ENCODE assay signal across 8 mouse cellular contexts in the genomic region with DNA sequence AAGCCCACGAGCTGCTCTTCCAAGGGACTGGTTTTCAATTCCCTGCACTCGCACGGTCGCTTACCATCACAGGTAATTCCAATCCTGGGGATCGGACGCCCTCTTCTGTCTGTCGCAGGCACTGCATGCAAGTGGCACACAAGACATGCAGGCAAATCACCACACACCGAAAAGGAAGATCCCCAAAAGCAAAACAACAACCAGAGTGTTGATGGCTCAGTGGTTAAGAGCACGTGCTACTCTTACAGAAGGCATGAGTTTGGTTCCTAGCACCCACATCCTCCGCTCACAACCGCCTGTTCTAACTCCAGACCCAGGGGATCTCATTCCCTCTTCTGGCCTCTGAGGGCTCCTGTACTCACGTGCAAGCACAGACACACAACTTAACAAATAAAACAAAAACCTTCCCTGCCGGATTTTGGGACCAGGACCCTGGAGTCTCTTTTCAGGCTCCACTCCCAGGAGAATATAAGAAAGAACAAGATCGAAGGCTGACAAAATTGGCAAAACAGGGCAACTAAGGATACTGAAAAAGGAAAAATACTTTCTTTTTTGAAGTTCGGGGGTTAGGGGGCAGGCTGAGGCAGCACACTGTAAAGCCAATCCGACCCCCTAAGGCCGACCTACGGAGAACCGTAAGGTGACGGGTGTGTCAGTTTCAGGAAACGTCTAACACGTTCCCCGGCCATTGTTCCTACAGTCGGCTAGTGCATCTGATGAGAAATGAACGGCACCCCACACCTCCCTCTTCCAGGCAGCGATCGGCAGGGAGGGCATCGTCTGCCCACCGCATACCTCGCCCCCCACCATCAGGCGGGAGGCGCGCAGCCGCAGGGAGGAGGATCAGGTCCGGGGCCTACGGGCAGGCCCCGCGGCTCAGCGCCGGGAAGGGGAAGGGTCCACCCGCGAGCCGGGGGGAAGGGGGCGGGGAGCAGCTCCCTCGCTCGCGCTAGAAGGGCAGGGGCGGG. TPM values are rescaled to one million over a fixed set of nuclear protein-coding genes. Genes with fewer than 3 reads are reported as not detected.
DNase-seq lines count a peak whose midpoint lies in the region; ATAC-seq and TF ChIP-seq lines count a peak whose summit lies in the region.

No protein-coding gene starts in this region.

- no peak for TF ChIP-seq POLR2A in bone marrow, adult 2 months (IDR thresholded peaks at IDR 0.05; ENCODE audit: borderline replicate concordance, control insufficient read depth, low read depth, low read length)

- peak overlapping the region; percentile 80 for H3K4me2 ChIP-seq in embryonic facial prominence, embryonic 13.5 days
- peak overlapping the region; percentile 86 for H3K4me2 ChIP-seq in heart, embryonic 12.5 days
- H3K4me2 ChIP-seq in kidney, embryonic 15.5 days: peak overlapping the region; percentile 81
- H3K4me2 ChIP-seq in liver, postnatal 0 days (ENCODE audit: low read depth, low read length): peak overlapping the region; percentile 97
- H3K4me2 ChIP-seq in neural tube, embryonic 13.5 days: peak overlapping the region; percentile 97

- ATAC-seq in embryonic facial prominence, embryonic 13.5 days (ENCODE audit: insufficient number of reproducible peaks, insufficient read depth, low FRiP score, low TSS enrichment, low read depth): peak; percentile 20; the same call in 1 of the 2 replicates
- ATAC-seq in heart, embryonic 12.5 days (ENCODE audit: insufficient number of reproducible peaks, low FRiP score): peak; percentile 75
- peak; percentile 78 for ATAC-seq in kidney, embryonic 15.5 days (replicated peaks; ENCODE audit: low FRiP score)
- peak; percentile 28 for ATAC-seq in liver, postnatal 0 days
- peak; percentile 83 for ATAC-seq in neural tube, embryonic 13.5 days (ENCODE audit: low read depth)

- H3K4me3 ChIP-seq in bone marrow, adult 2 months (replicated peaks; ENCODE audit: control insufficient read depth, low read depth, low read length): peak overlapping the region; percentile 96
- peak overlapping the region; percentile 95 for H3K4me3 ChIP-seq in embryonic facial prominence, embryonic 13.5 days
- peak overlapping the region; percentile 92 for H3K4me3 ChIP-seq in heart, embryonic 12.5 days
- peak overlapping the region; percentile 79 for H3K4me3 ChIP-seq in kidney, embryonic 15.5 days (replicated peaks)
- peak overlapping the region; percentile 84 for H3K4me3 ChIP-seq in liver, postnatal 0 days (ENCODE audit: low read depth, low read length)
- H3K4me3 ChIP-seq in neural tube, embryonic 13.5 days: peak overlapping the region; percentile 96

- H3K36me3 ChIP-seq in embryonic facial prominence, embryonic 13.5 days: peaks cover 30% of the 10 kb centered on the region
- H3K36me3 ChIP-seq in heart, embryonic 12.5 days: peaks cover 38% of the 10 kb centered on the region
- peaks cover 48% of the 10 kb centered on the region for H3K36me3 ChIP-seq in kidney, embryonic 15.5 days
- H3K36me3 ChIP-seq in liver, postnatal 0 days (replicated peaks; ENCODE audit: insufficient read depth, low read length): peaks cover 36% of the 10 kb centered on the region
- peaks cover 42% of the 10 kb centered on the region for H3K36me3 ChIP-seq in neural tube, embryonic 13.5 days

- no peaks in the 10 kb centered on the region for H3K9me3 ChIP-seq in embryonic facial prominence, embryonic 13.5 days
- H3K9me3 ChIP-seq in heart, embryonic 12.5 days (replicated peaks): no peaks in the 10 kb centered on the region
- H3K9me3 ChIP-seq in kidney, embryonic 15.5 days (replicated peaks): no peaks in the 10 kb centered on the region
- H3K9me3 ChIP-seq in liver, postnatal 0 days (ENCODE audit: low read length): no peaks in the 10 kb centered on the region
- no peaks in the 10 kb centered on the region for H3K9me3 ChIP-seq in neural tube, embryonic 13.5 days

- TF ChIP-seq CTCF in bone marrow, adult 2 months (IDR thresholded peaks at IDR 0.05; ENCODE audit: control insufficient read depth, insufficient read depth, low read length): peak; percentile 67
- peak; percentile 84 for TF ChIP-seq CTCF in liver, postnatal 0 days (IDR thresholded peaks at IDR 0.05; ENCODE audit: low read depth)

- H3K27me3 ChIP-seq in embryonic facial prominence, embryonic 13.5 days: no peaks in the 10 kb centered on the region
- no peaks in the 10 kb centered on the region for H3K27me3 ChIP-seq in heart, embryonic 12.5 days (replicated peaks)
- H3K27me3 ChIP-seq in kidney, embryonic 15.5 days: no peaks in the 10 kb centered on the region
- H3K27me3 ChIP-seq in liver, postnatal 0 days (ENCODE audit: insufficient read depth, low read length): no peaks in the 10 kb centered on the region
- H3K27me3 ChIP-seq in neural tube, embryonic 13.5 days: no peaks in the 10 kb centered on the region

- TF ChIP-seq EP300 in liver, postnatal 0 days (IDR thresholded peaks at IDR 0.05; ENCODE audit: low read depth): no peak

- H3K27ac ChIP-seq in bone marrow, adult 2 months (ENCODE audit: control insufficient read depth, insufficient read depth, low read depth, low read length, poor library complexity): peak overlapping the region; percentile 36
- H3K27ac ChIP-seq in embryonic facial prominence, embryonic 13.5 days: peak overlapping the region; percentile 94
- peak overlapping the region; percentile 91 for H3K27ac ChIP-seq in heart, embryonic 12.5 days (ENCODE audit: poor library complexity, severe bottlenecking)
- H3K27ac ChIP-seq in kidney, embryonic 15.5 days: peak overlapping the region; percentile 93
- peak overlapping the region; percentile 86 for H3K27ac ChIP-seq in liver, postnatal 0 days (ENCODE audit: low read depth)
- H3K27ac ChIP-seq in neural tube, embryonic 13.5 days (replicated peaks): peak overlapping the region; percentile 91

- peak overlapping the region; percentile 98 for H3K9ac ChIP-seq in embryonic facial prominence, embryonic 13.5 days
- peak overlapping the region; percentile 92 for H3K9ac ChIP-seq in heart, embryonic 12.5 days
- H3K9ac ChIP-seq in kidney, embryonic 15.5 days: peak overlapping the region; percentile 94
- H3K9ac ChIP-seq in liver, postnatal 0 days (replicated peaks): peak overlapping the region; percentile 93
- peak overlapping the region; percentile 97 for H3K9ac ChIP-seq in neural tube, embryonic 13.5 days

- peaks cover 3% of the 10 kb centered on the region for H3K4me1 ChIP-seq in bone marrow, adult 2 months (ENCODE audit: control insufficient read depth, insufficient read depth, low read length)
- H3K4me1 ChIP-seq in embryonic facial prominence, embryonic 13.5 days: peaks cover 35% of the 10 kb centered on the region
- H3K4me1 ChIP-seq in heart, embryonic 12.5 days (replicated peaks): peaks cover 32% of the 10 kb centered on the region
- peaks cover 29% of the 10 kb centered on the region for H3K4me1 ChIP-seq in kidney, embryonic 15.5 days
- H3K4me1 ChIP-seq in liver, postnatal 0 days (ENCODE audit: insufficient read depth): peaks cover 26% of the 10 kb centered on the region
- H3K4me1 ChIP-seq in neural tube, embryonic 13.5 days (replicated peaks): peaks cover 48% of the 10 kb centered on the region

- peak; percentile 95 for DNase-seq in ES-CJ7 (ENCODE audit: low read depth, low spot score)
- DNase-seq in liver, postnatal 0 days: peak; percentile 80
- peak; percentile 75 for DNase-seq in thymus, postnatal 14 days

- WGBS in bone marrow, adult 2 months: 2% methylated on average over 48 of the region's 48 CpGs
- WGBS in embryonic facial prominence, embryonic 13.5 days: 2% methylated on average over 46 of the region's 48 CpGs
- WGBS in heart, embryonic 12.5 days: 2% methylated on average over 48 of the region's 48 CpGs
- 2% methylated on average over 47 of the region's 48 CpGs for WGBS in kidney, embryonic 15.5 days
- 3% methylated on average over 37 of the region's 48 CpGs for WGBS in liver, postnatal 0 days (ENCODE audit: insufficient replicate concordance)
- 3% methylated on average over 47 of the region's 48 CpGs for WGBS in neural tube, embryonic 13.5 days

RNA-seq across cellular contexts. Expression of gene Slc39a9, which starts 0.7 kb away (rescaled TPM):
- 4.7 and 6.9 TPM in 2 replicates for polyA plus RNA-seq in bone marrow, adult 2 months (2011; ENCODE audit: insufficient read depth, insufficient read length, low replicate concordance, missing spikeins)
- 23.4 and 24.2 TPM in 2 replicates for polyA plus RNA-seq in embryonic facial prominence, embryonic 13.5 days (2015; fragmentation: Nextera tagmentation; extraction: Ambion mirVana)
- 22.3 and 24.1 TPM in 2 replicates for polyA plus RNA-seq in heart, embryonic 12.5 days (2016; fragmentation: Nextera tagmentation; extraction: Ambion mirVana)
- polyA plus RNA-seq in kidney, embryonic 15.5 days (2015; fragmentation: Nextera tagmentation; extraction: Ambion mirVana): 28.7 and 29.0 TPM in 2 replicates
- 8.0 and 10.7 TPM in 2 replicates for polyA plus RNA-seq in liver, postnatal 0 days (2015; fragmentation: Nextera tagmentation; extraction: Ambion mirVana)
- polyA plus RNA-seq in neural tube, embryonic 13.5 days (2015; fragmentation: Nextera tagmentation; extraction: Ambion mirVana): 22.0 and 22.6 TPM in 2 replicates

RNA-seq across cellular contexts. Expression of gene Erh, which starts 1.1 kb away (rescaled TPM):
- 18.9 and 23.6 TPM in 2 replicates for polyA plus RNA-seq in bone marrow, adult 2 months (2011; ENCODE audit: insufficient read depth, insufficient read length, low replicate concordance, missing spikeins)
- polyA plus RNA-seq in embryonic facial prominence, embryonic 13.5 days (2015; fragmentation: Nextera tagmentation; extraction: Ambion mirVana): 316 and 333 TPM in 2 replicates
- 155 and 173 TPM in 2 replicates for polyA plus RNA-seq in heart, embryonic 12.5 days (2016; fragmentation: Nextera tagmentation; extraction: Ambion mirVana)
- 312 and 331 TPM in 2 replicates for polyA plus RNA-seq in kidney, embryonic 15.5 days (2015; fragmentation: Nextera tagmentation; extraction: Ambion mirVana)
- 81.6 and 92.2 TPM in 2 replicates for polyA plus RNA-seq in liver, postnatal 0 days (2015; fragmentation: Nextera tagmentation; extraction: Ambion mirVana)
- polyA plus RNA-seq in neural tube, embryonic 13.5 days (2015; fragmentation: Nextera tagmentation; extraction: Ambion mirVana): 296 and 300 TPM in 2 replicates

RNA-seq across cellular contexts. Expression of gene Plekhd1, which starts 49.4 kb away (rescaled TPM):
- polyA plus RNA-seq in bone marrow, adult 2 months (2011; ENCODE audit: insufficient read depth, insufficient read length, low replicate concordance, missing spikeins): not detected in 2 replicates
- polyA plus RNA-seq in embryonic facial prominence, embryonic 13.5 days (2015; fragmentation: Nextera tagmentation; extraction: Ambion mirVana): 0.07 and 0.21 TPM in 2 replicates
- 0.50 and 0.70 TPM in 2 replicates for polyA plus RNA-seq in heart, embryonic 12.5 days (2016; fragmentation: Nextera tagmentation; extraction: Ambion mirVana)
- polyA plus RNA-seq in kidney, embryonic 15.5 days (2015; fragmentation: Nextera tagmentation; extraction: Ambion mirVana): 1.8 and 2.0 TPM in 2 replicates
- polyA plus RNA-seq in liver, postnatal 0 days (2015; fragmentation: Nextera tagmentation; extraction: Ambion mirVana): 0.13 TPM in 1 of 2 replicates, not detected in the other
- polyA plus RNA-seq in neural tube, embryonic 13.5 days (2015; fragmentation: Nextera tagmentation; extraction: Ambion mirVana): 7.1 and 7.4 TPM in 2 replicates

Comparison
In these comparisons a context has a peak if more than half of its experiments do, and no peak if none do; other contexts are left out.
1. Peak in every context shown above with its lines: DNase-seq, ATAC-seq, H3K4me3 ChIP-seq and H3K27ac ChIP-seq.
2. H3K27ac ChIP-seq: peak in every context shown above with its lines; median percentile 94 in embryonic facial prominence, embryonic 13.5 days; 93 in kidney, embryonic 15.5 days; 91 in heart, embryonic 12.5 days; 91 in neural tube, embryonic 13.5 days; 86 in liver, postnatal 0 days; 36 in bone marrow, adult 2 months.
3. ATAC-seq: peak in every context shown above with its lines; median percentile 83 in neural tube, embryonic 13.5 days; 78 in kidney, embryonic 15.5 days; 75 in heart, embryonic 12.5 days; 28 in liver, postnatal 0 days; 20 in embryonic facial prominence, embryonic 13.5 days.